Mouse (Mus musculus) embryonic facial prominence, embryonic 11.5 days (tissue): ENCODE measurements around the gene Coro6. TPM values are rescaled to one million over a fixed set of nuclear protein-coding genes. Genes with fewer than 3 reads are reported as not detected.
A peak's percentile ranks its signal among the peaks of the same experiment; 100 is the strongest.

ENCODE experiments used
- ATAC-seq: fragments of 200-750 bp; cut with Nextera tagmentation; replicated peaks from 2 replicates; pipeline ENCODE4 v1.8.0; 2017; ENCODE audit warnings: low read depth; ENCODE audit not compliant: insufficient number of reproducible peaks, low FRiP score, low TSS enrichment
- DNase-seq: peaks from one replicate; pipeline ENCODE4 v3.0.0-alpha.2; 2015; ENCODE audit warnings: low spot score
- H3K27ac ChIP-seq: fragments of 300-500 bp; sonication (generic); replicated peaks from 2 replicates; pipeline ENCODE4 v1.5.1; 2014; ENCODE audit warnings: mild to moderate bottlenecking, low read depth, low read length, control low read depth
- H3K27me3 ChIP-seq: fragments of 300-500 bp; sonication (generic); 2 replicates; pipeline ENCODE4 v1.6.1; 2014; ENCODE audit warnings: mild to moderate bottlenecking, low read length, moderate library complexity, mixed read lengths; ENCODE audit not compliant: control insufficient read depth, insufficient read depth
- H3K36me3 ChIP-seq: fragments of 300-500 bp; sonication (generic); replicated peaks from 2 replicates; pipeline ENCODE4 v1.6.1; 2014; ENCODE audit warnings: low read depth, mild to moderate bottlenecking, low read length, moderate library complexity, mixed read lengths; ENCODE audit not compliant: control insufficient read depth, insufficient read depth
- H3K4me1 ChIP-seq: fragments of 300-500 bp; sonication (generic); 2 replicates; pipeline ENCODE4 v1.6.1; 2014; ENCODE audit warnings: low read length, mixed read lengths; ENCODE audit not compliant: control insufficient read depth, insufficient read depth
- H3K4me2 ChIP-seq: fragments of 300-500 bp; sonication (generic); 2 replicates; pipeline ENCODE4 v1.6.1; 2014; ENCODE audit warnings: low read depth, mild to moderate bottlenecking, control low read depth, low read length, moderate library complexity
- H3K4me3 ChIP-seq: fragments of 300-500 bp; sonication (generic); 2 replicates; pipeline ENCODE4 v1.5.1; 2014; ENCODE audit warnings: low read depth, low read length, control low read depth
- H3K9ac ChIP-seq: fragments of 300-500 bp; sonication (generic); replicated peaks from 2 replicates; pipeline ENCODE4 v1.6.1; 2014; ENCODE audit warnings: mild to moderate bottlenecking, control low read depth, low read length
- H3K9me3 ChIP-seq: fragments of 300-500 bp; sonication (generic); replicated peaks from 2 replicates; pipeline ENCODE4 v1.6.1; 2016; ENCODE audit warnings: mild to moderate bottlenecking, low read length, inconsistent platforms, mixed read lengths; ENCODE audit not compliant: control insufficient read depth
- WGBS: fragments of 180-500 bp; shearing (Covaris S2); extraction: QIAGEN DNeasy Blood & Tissue Kit; methylation state at CpG from one replicate; pipeline ENCODE4 v1.1.7; 2014; 5-methylcytosine and 5-hydroxymethylcytosine counted together
- polyA plus RNA-seq: library from polyadenylated mRNA; unstranded; fragments of >200 nt; fragmentation: Nextera tagmentation; extraction: Ambion mirVana; gene quantifications from 2 replicates; pipeline ENCODE4 v1.2.1, GENCODE M21; 2014

Coro6 gene
- polyA plus RNA-seq, 1 experiment from 2014 or later = 0.25 TPM

- H3K4me1 ChIP-seq = peaks cover 8% of the 10 kb centered on the region
- H3K9ac ChIP-seq = no peak overlapping the region
- H3K9me3 ChIP-seq = no peaks in the 10 kb centered on the region
- H3K4me3 ChIP-seq = no peak overlapping the region
- peaks cover 5% of the 10 kb centered on the region; the same call in 1 of the 2 replicates for H3K36me3 ChIP-seq
- peak overlapping the region; percentile 69 for H3K27ac ChIP-seq
- no peaks in the 10 kb centered on the region for H3K27me3 ChIP-seq
- DNase-seq (peak; percentile 90), ATAC-seq (no peak)
- 11% methylated on average over 6 of the region's 6 CpGs for WGBS
- no peak overlapping the region; the same call in 1 of the 2 replicates for H3K4me2 ChIP-seq
These were observed 35.1 kb downstream of the Coro6 start for GRCm38 (mm10) chr11:77497341-77497756.

GRCm38 (mm10) chr11:77497851-77498250 is 35.6 kb downstream of the Coro6 start:
- WGBS = 24% methylated on average over 4 of the region's 4 CpGs
- no peak overlapping the region; the same call in 1 of the 2 replicates for H3K4me2 ChIP-seq
- DNase-seq = no peak
- peaks cover 6% of the 10 kb centered on the region for H3K36me3 ChIP-seq
- H3K27me3 ChIP-seq = no peaks in the 10 kb centered on the region
- H3K9ac ChIP-seq = no peak overlapping the region; the same call in 1 of the 2 replicates
- H3K4me1 ChIP-seq = peaks cover 8% of the 10 kb centered on the region
- H3K4me3 ChIP-seq = no peak overlapping the region
- no peaks in the 10 kb centered on the region for H3K9me3 ChIP-seq
- H3K27ac ChIP-seq = peak overlapping the region; percentile 59
- ATAC-seq = no peak

- Histone ChIP-seq H3K27me3 (no peaks in the 10 kb centered on the region), H3K9me3 (no peaks in the 10 kb centered on the region), H3K4me1 (peaks cover 8% of the 10 kb centered on the region), H3K36me3 (peaks cover 11% of the 10 kb centered on the region), H3K4me3 (no peak overlapping the region), H3K4me2 (no peak overlapping the region), H3K9ac (no peak overlapping the region; the same call in 1 of the 2 replicates), H3K27ac (peak overlapping the region; percentile 59)
- ATAC-seq (no peak), DNase-seq (no peak)
- 57% methylated on average over 12 of the region's 12 CpGs for WGBS
These were observed 36.3 kb downstream of the Coro6 start for GRCm38 (mm10) chr11:77498261-77499139.

GRCm38 (mm10) chr11:77499354-77499753 is 37.1 kb downstream of the Coro6 start:
- H3K4me3 ChIP-seq = no peak overlapping the region
- H3K4me2 ChIP-seq = no peak overlapping the region
- H3K9ac ChIP-seq = no peak overlapping the region
- DNase-seq (no peak), ATAC-seq (no peak)
- H3K36me3 ChIP-seq = peaks cover 14% of the 10 kb centered on the region
- no peaks in the 10 kb centered on the region for H3K9me3 ChIP-seq
- no peak overlapping the region for H3K27ac ChIP-seq
- peaks cover 8% of the 10 kb centered on the region for H3K4me1 ChIP-seq
- 92% methylated on average over 7 of the region's 7 CpGs for WGBS
- no peaks in the 10 kb centered on the region for H3K27me3 ChIP-seq

GRCm38 (mm10) chr11:77500361-77501325 is 38.4 kb downstream of the Coro6 start:
- Histone ChIP-seq H3K4me3 (no peak overlapping the region), H3K27me3 (no peaks in the 10 kb centered on the region), H3K9me3 (no peaks in the 10 kb centered on the region), H3K9ac (no peak overlapping the region), H3K36me3 (peaks cover 14% of the 10 kb centered on the region), H3K27ac (no peak overlapping the region), H3K4me1 (peaks cover 3% of the 10 kb centered on the region), H3K4me2 (no peak overlapping the region)
- WGBS = 84% methylated on average over 17 of the region's 17 CpGs
- ATAC-seq (no peak), DNase-seq (no peak)

- no peak overlapping the region for H3K4me2 ChIP-seq
- no peaks in the 10 kb centered on the region for H3K27me3 ChIP-seq
- peaks cover 3% of the 10 kb centered on the region for H3K4me1 ChIP-seq
- H3K9ac ChIP-seq = no peak overlapping the region
- no peak overlapping the region for H3K27ac ChIP-seq
- H3K36me3 ChIP-seq = peaks cover 15% of the 10 kb centered on the region
- DNase-seq (peak; percentile 83), ATAC-seq (no peak)
- H3K9me3 ChIP-seq = no peaks in the 10 kb centered on the region
- no peak overlapping the region for H3K4me3 ChIP-seq
- WGBS = 32% methylated on average over 5 of the region's 5 CpGs
These were observed 39.2 kb downstream of the Coro6 start for GRCm38 (mm10) chr11:77501392-77501791.

GRCm38 (mm10) chr11:77501971-77502370 is 39.8 kb downstream of the Coro6 start:
- DNase-seq = no peak
- Histone ChIP-seq H3K27ac (no peak overlapping the region), H3K4me1 (peaks cover 3% of the 10 kb centered on the region), H3K9me3 (no peaks in the 10 kb centered on the region), H3K27me3 (no peaks in the 10 kb centered on the region), H3K9ac (no peak overlapping the region), H3K4me2 (no peak overlapping the region), H3K4me3 (no peak overlapping the region), H3K36me3 (peaks cover 20% of the 10 kb centered on the region)
- WGBS = 91% methylated on average over 4 of the region's 4 CpGs
- ATAC-seq = no peak
